Mouse (Mus musculus) MEL (cell line): ENCODE results near the gene Hilpda. TPM values are rescaled to one million over a fixed set of nuclear protein-coding genes. Genes with fewer than 3 reads are reported as not detected.
A peak's percentile ranks its signal among the peaks of the same experiment; 100 is the strongest.

Source experiments
- DNase-seq: peaks from one replicate; pipeline ENCODE4 v3.0.0; 2011; ENCODE audit warnings: low read depth, low spot score
- H3K27ac ChIP-seq: 2 replicates; pipeline ENCODE4 v1.5.1; 2012; ENCODE audit warnings: low read depth, mild to moderate bottlenecking, control low read depth, low read length, moderate library complexity; ENCODE audit not compliant: control insufficient read depth
- H3K27me3 ChIP-seq, 2 experiments: fragments of 150-350 bp in 1 of 2; sonication (generic) in 1 of 2; 2 replicates each; pipeline ENCODE4 v1.6.1; 2012; ENCODE audit warnings: low read length in 2 of 2, mild to moderate bottlenecking in 2 of 2, improper control_type of control experiment in 1 of 2, moderate library complexity in 1 of 2; ENCODE audit not compliant: insufficient read depth in 2 of 2, control insufficient read depth in 1 of 2
- H3K36me3 ChIP-seq, 2 experiments: 2 replicates each; pipeline ENCODE4 v1.6.1; 2012 to 2014; ENCODE audit warnings: low read length in 2 of 2, improper control_type of control experiment in 1 of 2, inconsistent platforms in 1 of 2, mild to moderate bottlenecking in 1 of 2; ENCODE audit not compliant: insufficient read depth in 2 of 2, control insufficient read depth in 1 of 2
- H3K4me1 ChIP-seq, 2 experiments: fragments of 150-350 bp in 1 of 2; sonication (generic) in 1 of 2; 2 replicates each; pipeline ENCODE4 v1.6.1; 2012; ENCODE audit warnings: low read length in 2 of 2, improper control_type of control experiment in 1 of 2, mild to moderate bottlenecking in 1 of 2; ENCODE audit not compliant: insufficient read depth in 2 of 2, control insufficient read depth in 1 of 2
- H3K4me3 ChIP-seq, 2 experiments: fragments of 150-350 bp in 1 of 2; sonication (generic) in 1 of 2; 2 replicates each; pipeline ENCODE4 v1.5.1; 2012; ENCODE audit warnings: low read depth in 2 of 2, low read length in 2 of 2, mild to moderate bottlenecking in 2 of 2, moderate library complexity in 2 of 2, control low read depth in 1 of 2, improper control_type of control experiment in 1 of 2; ENCODE audit not compliant: control insufficient read depth in 1 of 2, insufficient read depth in 1 of 2
- H3K79me2 ChIP-seq: 2 replicates; pipeline ENCODE4 v1.6.1; 2012; ENCODE audit warnings: mild to moderate bottlenecking, low read length, moderate library complexity; ENCODE audit not compliant: control insufficient read depth, poor library complexity, insufficient read depth
- H3K9ac ChIP-seq: 2 replicates; pipeline ENCODE4 v1.6.1; 2012; ENCODE audit warnings: low read depth, mild to moderate bottlenecking, control low read depth, low read length, moderate library complexity; ENCODE audit not compliant: control insufficient read depth, poor library complexity, severe bottlenecking
- H3K9me3 ChIP-seq: fragments of 150-350 bp; sonication (generic); replicated peaks from 2 replicates; pipeline ENCODE4 v1.6.1; 2012; ENCODE audit warnings: mild to moderate bottlenecking, low read length, improper control_type of control experiment, moderate library complexity; ENCODE audit not compliant: insufficient read depth
- CTCF ChIP-seq, 3 experiments: IDR thresholded peaks in 2 of 3; conservative IDR thresholded peaks in 1 of 3; 2 replicates each; pipeline ENCODE4 v1.5.1; 2011 to 2012; ENCODE audit warnings: low read length in 3 of 3, low read depth in 2 of 3, mild to moderate bottlenecking in 2 of 3, improper control_type of control experiment in 1 of 3, inconsistent platforms in 1 of 3, mixed read lengths in 1 of 3, moderate library complexity in 1 of 3; ENCODE audit not compliant: control insufficient read depth in 1 of 3, insufficient read depth in 1 of 3, poor library complexity in 1 of 3, severe bottlenecking in 1 of 3
- ETS1 ChIP-seq: IDR thresholded peaks from 2 replicates; pipeline ENCODE4 v1.6.1; 2012; ENCODE audit warnings: low read depth, mild to moderate bottlenecking, inconsistent platforms, low read length, improper control_type of control experiment, moderate library complexity
- KAT2A ChIP-seq: conservative IDR thresholded peaks from 2 replicates; pipeline ENCODE4 v1.6.1; 2012; ENCODE audit warnings: low read depth, low read length, improper control_type of control experiment, inconsistent platforms
- MYC ChIP-seq: IDR thresholded peaks from 2 replicates; pipeline ENCODE4 v1.6.1; 2011; ENCODE audit warnings: low read depth, mild to moderate bottlenecking, low read length, improper control_type of control experiment, moderate library complexity
- RAD21 ChIP-seq: IDR thresholded peaks from 2 replicates; pipeline ENCODE4 v1.6.1; 2011; ENCODE audit warnings: mild to moderate bottlenecking, low read depth, low read length, improper control_type of control experiment
- SMC3 ChIP-seq: IDR thresholded peaks from 2 replicates; pipeline ENCODE4 v1.6.1; 2011; ENCODE audit warnings: low read depth, low read length, improper control_type of control experiment
- ZC3H11A ChIP-seq: IDR thresholded peaks from 2 replicates; pipeline ENCODE4 v1.6.1; 2012; ENCODE audit warnings: low read depth, mild to moderate bottlenecking, inconsistent platforms, low read length, improper control_type of control experiment
- ZMIZ1 ChIP-seq: IDR thresholded peaks from 2 replicates; pipeline ENCODE4 v1.6.1; 2012; ENCODE audit warnings: low read depth, mild to moderate bottlenecking, inconsistent platforms, low read length, improper control_type of control experiment, moderate library complexity
- polyA plus RNA-seq, 2 experiments: library from polyadenylated mRNA; stranded (reverse) in 1 of 2; unstranded in 1 of 2; fragments of >175 nt in 1 of 2; fragments of >200 nt in 1 of 2; gene quantifications; 2 replicates each; pipeline versions ENCODE4 v1.2.1 to v1.2.4; 2012; ENCODE audit warnings: low replicate concordance in 2 of 2, low read depth in 1 of 2; ENCODE audit not compliant: insufficient read length in 2 of 2, insufficient read depth in 1 of 2, missing spikeins in 1 of 2
- total RNA-seq: library from RNA; depleted of rRNA; stranded (reverse); fragments of 300-350 nt; gene quantifications from 2 replicates; pipeline ENCODE4 v1.2.3, GENCODE M21; 2012

Hilpda gene
- total and polyA plus RNA-seq, 3 experiments = 17.0 to 18.1 TPM; not detected in 1

GRCm38 (mm10) chr6:29303251-29303650 lies 31.0 kb downstream of the Hilpda start:
- H3K27ac ChIP-seq = no peak overlapping the region
- H3K4me3 ChIP-seq = no peak overlapping the region
- H3K79me2 ChIP-seq = no peaks in the 10 kb centered on the region
- DNase-seq = no peak
- TF ChIP-seq KAT2A = no peak
- no peaks in the 10 kb centered on the region for H3K9me3 ChIP-seq
- no peaks in the 10 kb centered on the region for H3K4me1 ChIP-seq
- no peaks in the 10 kb centered on the region for H3K36me3 ChIP-seq
- H3K27me3 ChIP-seq = peaks cover 4 to 5% of the 10 kb centered on the region in 2 experiments; a peak in 3 of 4 replicates
- H3K9ac ChIP-seq = no peak overlapping the region

- DNase-seq = peak; percentile 23
- TF ChIP-seq ZC3H11A (peak; percentile 16; the same call in 1 of the 2 replicates), CTCF (IDR thresholded peaks at IDR 0.05 in 2 of 3, conservative IDR thresholded peaks at IDR 0.05 in 1 of 3; ENCODE audit: control insufficient read depth in 1 of 3, insufficient read depth in 1 of 3, low read depth in 2 of 3, low read length in 3 of 3, poor library complexity in 1 of 3, severe bottlenecking in 1 of 3) (peak in 2 of 3 experiments; percentile 18 to 49; a peak in 2 of 6 replicates), SMC3 (peak; percentile 57), MYC (no peak), ETS1 (no peak), RAD21 (peak; percentile 36)
- H3K79me2 ChIP-seq = no peaks in the 10 kb centered on the region
- no peak overlapping the region for H3K9ac ChIP-seq
- no peaks in the 10 kb centered on the region for H3K36me3 ChIP-seq
- H3K4me1 ChIP-seq = no peaks in the 10 kb centered on the region
- H3K27me3 ChIP-seq = peaks cover 4 to 5% of the 10 kb centered on the region in 2 experiments; a peak in 3 of 4 replicates
- no peaks in the 10 kb centered on the region for H3K9me3 ChIP-seq
- H3K4me3 ChIP-seq = no peak overlapping the region
- no peak overlapping the region for H3K27ac ChIP-seq
These were observed 31.4 kb downstream of the Hilpda start for GRCm38 (mm10) chr6:29303726-29304125.

GRCm38 (mm10) chr6:29305462-29305861 lies 33.2 kb downstream of the Hilpda start:
- Histone ChIP-seq H3K9ac (no peak overlapping the region), H3K27me3 (peaks cover 3 to 4% of the 10 kb centered on the region in 2 experiments; a peak in 3 of 4 replicates), H3K79me2 (no peaks in the 10 kb centered on the region), H3K36me3 (no peaks in the 10 kb centered on the region), H3K4me1 (no peaks in the 10 kb centered on the region), H3K27ac (no peak overlapping the region), H3K9me3 (no peaks in the 10 kb centered on the region), H3K4me3 (no peak overlapping the region)
- DNase-seq = no peak
- TF ChIP-seq CTCF (IDR thresholded peaks at IDR 0.05 in 2 of 3, conservative IDR thresholded peaks at IDR 0.05 in 1 of 3; ENCODE audit: control insufficient read depth in 1 of 3, insufficient read depth in 1 of 3, low read depth in 2 of 3, low read length in 3 of 3, poor library complexity in 1 of 3, severe bottlenecking in 1 of 3) (peak; percentile 24 to 30 (median 28); a peak in 4 of 6 replicates), ZMIZ1 (no peak), RAD21 (peak; percentile 17)
- TF ChIP-seq, all 39 proteins: peak for 2
